Mouse (Mus musculus) thymus, postnatal 0 days (tissue): ENCODE measurements at regions not wholly inside any gene's neighbourhood (a gene's known extent, or its start where the extent isn't known, plus 50 kb on each side); places are given as distances from the start of the nearest gene placed in this dataset.
"Not testable (repeated sequence)": the region's sequence is repeated elsewhere in the genome, so short reads cannot be mapped to it uniquely, and the experiment has no call there.

Source experiments
- DNase-seq: peaks from one replicate; pipeline ENCODE4 v3.0.0-alpha.2; 2015; ENCODE audit warnings: low spot score

DNA sequence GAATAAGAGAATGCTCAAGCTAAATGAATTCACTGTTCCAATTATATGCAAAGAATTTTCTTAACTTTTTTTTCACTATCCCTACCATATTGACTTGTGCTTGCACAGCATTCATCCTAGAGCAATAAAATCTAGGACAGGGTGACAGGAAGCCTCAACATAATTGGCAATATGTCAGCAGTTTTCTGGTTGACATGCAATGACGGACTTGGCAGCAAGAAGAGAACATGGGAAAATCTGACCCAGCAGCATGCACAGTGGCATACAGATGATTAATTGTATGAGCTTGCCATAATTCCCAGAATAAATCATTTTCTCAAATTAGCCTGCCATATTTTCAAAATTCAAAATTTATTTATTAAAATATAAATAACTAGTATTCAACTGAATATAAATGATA lies 152.7 kb downstream of the Amy2a5 start:
- no peak for DNase-seq

DNA sequence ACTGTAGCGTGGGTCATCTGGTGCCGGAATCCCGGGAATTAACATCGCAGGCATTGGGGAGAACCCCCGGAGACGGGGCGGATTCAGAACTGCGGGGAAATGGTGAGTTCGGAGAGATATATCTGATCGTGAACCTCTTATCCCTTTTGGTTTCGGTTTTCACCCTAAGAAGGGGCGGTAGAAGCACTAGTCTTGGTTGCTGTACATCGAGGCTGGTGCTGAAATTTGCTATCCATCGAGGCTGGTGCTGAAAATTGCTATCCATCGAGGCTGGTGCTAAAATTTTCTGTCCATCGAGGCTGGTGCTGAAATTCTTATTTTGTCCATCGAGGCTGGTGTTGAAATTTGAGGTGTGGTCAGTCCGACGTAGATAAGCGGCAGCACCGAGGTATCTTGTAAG lies 167.8 kb downstream of the Amy2a5 start:
- DNase-seq: not testable (repeated sequence)

DNA sequence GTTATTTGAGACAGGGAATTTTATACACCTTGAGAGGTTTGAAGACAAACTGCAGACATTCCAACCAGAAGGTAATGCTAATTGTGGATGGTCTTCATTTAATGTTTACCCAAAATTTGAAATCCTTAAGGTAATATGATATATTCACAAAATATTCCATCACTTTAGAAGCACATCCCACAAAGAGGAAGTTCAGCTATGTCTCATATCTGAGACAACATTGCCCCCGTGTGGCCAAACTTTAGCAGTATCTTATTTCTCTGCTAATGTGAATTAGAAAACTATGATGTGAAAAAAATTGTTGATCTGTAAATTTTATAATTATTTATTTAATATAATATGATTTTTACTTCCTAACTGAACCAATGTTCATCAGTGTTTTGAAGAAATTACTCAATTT lies 177.9 kb downstream of the Amy2a5 start:
- peak; percentile 16 for DNase-seq
